Mouse (Mus musculus) effector memory CD4-positive, alpha-beta T cell, adult 5 months (primary cell): ENCODE results near the gene Spock2. TPM values are rescaled to one million over a fixed set of nuclear protein-coding genes. Genes with fewer than 3 reads are reported as not detected.

Experiments used
- polyA plus RNA-seq: library from polyadenylated mRNA; unstranded; fragments of 100-300 nt; shearing (Covaris generic); gene quantifications from one replicate; pipeline ENCODE4 v1.2.1, GENCODE M21; 2017

Spock2 gene
- 3.8 TPM for polyA plus RNA-seq

GRCm38 (mm10) chr10:60106146-60106530 is at the start of gene Spock2:
Spock2 (plus strand) TSS chr10:60106219.

Other genes with a start within 250 kb of the Spock2 start
- 22.2 TPM for gene Dnajb12, start 226.7 kb upstream of the Spock2 start, polyA plus RNA-seq
- gene Ddit4, start 154.4 kb upstream of the Spock2 start, polyA plus RNA-seq: 38.1 TPM
- gene Ascc1, start 103.4 kb upstream of the Spock2 start, polyA plus RNA-seq: 35.8 TPM
- 52.9 TPM for gene Anapc16, start 103.1 kb upstream of the Spock2 start, polyA plus RNA-seq
- not detected for gene Chst3, start 113.0 kb downstream of the Spock2 start, polyA plus RNA-seq
- gene Psap, start 171.4 kb downstream of the Spock2 start, polyA plus RNA-seq: 311 TPM
- 198 TPM for gene Vsir, start 240.6 kb downstream of the Spock2 start, polyA plus RNA-seq